Mouse (Mus musculus) megakaryocyte, embryonic 14.5 days (primary cell): ENCODE results near the gene Fbxl17. TPM values are rescaled to one million over a fixed set of nuclear protein-coding genes. Genes with fewer than 3 reads are reported as not detected.

Source experiments
- H3K27me3 ChIP-seq: replicated peaks from 2 replicates; pipeline ENCODE3; 2012; ENCODE audit warnings: inconsistent platforms
- H3K36me3 ChIP-seq: replicated peaks from 2 replicates; pipeline ENCODE3; 2012; ENCODE audit warnings: low read length, inconsistent platforms, mixed read lengths
- H3K4me1 ChIP-seq: 2 replicates; pipeline ENCODE4 v1.6.1; 2012; ENCODE audit warnings: inconsistent platforms
- H3K4me3 ChIP-seq: replicated peaks from 2 replicates; pipeline ENCODE3; 2012; ENCODE audit warnings: moderate library complexity, mild to moderate bottlenecking, inconsistent platforms
- H3K9me3 ChIP-seq: 2 replicates; pipeline ENCODE4 v1.6.1; 2012; ENCODE audit warnings: inconsistent platforms
- FLI1 ChIP-seq: IDR thresholded peaks from 2 replicates; pipeline ENCODE4 v1.6.1; 2012; ENCODE audit warnings: low read length, inconsistent platforms, mixed read lengths
- GATA1 ChIP-seq: IDR thresholded peaks from 3 replicates; pipeline ENCODE4 v1.6.1; 2012; ENCODE audit warnings: mixed read lengths, low read length, inconsistent platforms, borderline replicate concordance
- polyA plus RNA-seq: library from polyadenylated mRNA; stranded (reverse); fragments of >175 nt; gene quantifications from 2 replicates; pipeline ENCODE4 v1.2.3, GENCODE M21; 2012; ENCODE audit warnings: low replicate concordance; ENCODE audit not compliant: insufficient read depth

Fbxl17 gene
- polyA plus RNA-seq, 1 experiment: 9.0 TPM

DNA sequence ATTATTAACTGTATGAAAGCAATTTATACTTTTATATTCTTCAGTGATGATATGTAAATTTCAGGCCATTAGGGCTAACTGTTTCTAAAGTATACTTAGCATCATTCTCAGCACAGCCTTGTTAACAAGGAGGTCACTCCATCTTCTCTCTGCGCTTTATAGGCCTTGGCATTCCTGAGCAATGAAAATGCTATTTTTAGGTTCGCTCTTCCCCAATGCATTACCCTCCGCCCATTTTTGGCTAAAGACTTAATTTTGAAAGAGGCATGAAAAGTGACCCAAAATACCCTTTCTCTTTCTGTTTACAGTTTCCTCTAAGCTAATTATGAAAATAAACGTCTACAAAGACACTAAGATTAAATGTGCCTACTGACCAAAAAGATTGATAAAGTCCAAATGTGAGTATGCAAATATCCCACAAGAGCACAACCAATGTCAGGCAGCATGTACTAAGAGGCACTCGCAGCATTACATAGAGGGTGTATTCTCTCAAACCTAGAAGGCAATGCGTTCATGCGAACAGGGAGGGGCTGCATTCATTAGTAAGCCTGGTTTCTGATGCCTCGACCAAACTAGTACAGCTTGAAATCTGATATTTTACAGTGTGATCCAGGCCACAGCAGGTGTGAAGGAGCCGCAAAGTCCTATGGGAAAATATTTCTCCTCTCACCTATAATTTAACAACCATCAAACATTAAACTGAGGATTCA lies 259.6 kb downstream of the Fbxl17 start:
- peaks cover 12% of the 10 kb centered on the region for H3K36me3 ChIP-seq
- H3K4me1 ChIP-seq: no peaks in the 10 kb centered on the region; the same call in 1 of the 2 replicates
- peaks cover 16% of the 10 kb centered on the region for H3K9me3 ChIP-seq
- H3K27me3 ChIP-seq: no peaks in the 10 kb centered on the region
- TF ChIP-seq FLI1: no peak
- TF ChIP-seq GATA1: no peak
- H3K4me3 ChIP-seq: no peak overlapping the region

DNA sequence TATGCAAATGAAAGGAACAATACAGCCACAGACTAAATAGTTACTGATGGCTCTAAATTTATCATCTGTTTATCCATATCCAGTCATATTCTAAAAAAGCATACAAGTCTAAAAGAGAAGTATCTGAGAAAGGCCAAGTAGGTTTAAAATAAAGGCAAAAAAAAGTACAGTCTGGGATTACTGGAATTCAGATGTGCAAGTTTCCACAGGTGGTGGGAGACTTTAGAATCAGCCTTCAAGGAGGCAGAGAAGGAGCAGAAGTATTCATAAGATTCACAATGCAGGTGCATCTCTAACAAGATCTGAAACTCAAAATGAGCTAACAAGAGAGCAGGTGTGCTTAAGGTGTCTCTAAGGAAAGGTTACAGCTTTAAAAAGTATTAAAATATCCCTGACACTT lies 263.0 kb downstream of the Fbxl17 start:
- TF ChIP-seq FLI1 (no peak), GATA1 (no peak)
- Histone ChIP-seq H3K27me3 (no peaks in the 10 kb centered on the region), H3K9me3 (0 out of 2 replicates have a peak, but pooled peaks cover 2% of the 10 kb centered on the region), H3K4me1 (no peaks in the 10 kb centered on the region), H3K36me3 (no peaks in the 10 kb centered on the region), H3K4me3 (no peak overlapping the region)

DNA sequence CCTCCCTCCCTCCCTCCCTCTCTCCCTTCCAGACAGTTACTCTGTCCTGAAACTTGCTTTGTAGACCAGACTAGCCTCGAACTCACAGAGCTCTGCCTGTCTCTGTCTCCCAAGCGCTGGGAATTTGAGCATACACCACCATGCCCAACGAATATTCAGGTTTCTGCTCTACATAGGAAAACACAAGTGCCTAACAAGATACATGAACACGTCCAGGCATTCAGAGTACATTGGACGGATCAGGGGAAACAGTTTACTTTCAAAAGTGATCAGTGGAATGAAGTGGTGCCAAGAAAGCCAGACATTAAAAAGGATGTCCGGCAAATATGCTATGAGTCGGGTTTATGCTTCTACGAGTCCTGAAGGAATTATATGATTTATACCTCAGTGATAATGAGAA lies 263.6 kb downstream of the Fbxl17 start:
- Histone ChIP-seq H3K4me3 (no peak overlapping the region), H3K4me1 (no peaks in the 10 kb centered on the region), H3K27me3 (no peaks in the 10 kb centered on the region), H3K36me3 (no peaks in the 10 kb centered on the region), H3K9me3 (0 out of 2 replicates have a peak, but pooled peaks cover 2% of the 10 kb centered on the region)
- TF ChIP-seq FLI1 (no peak), GATA1 (no peak)

DNA sequence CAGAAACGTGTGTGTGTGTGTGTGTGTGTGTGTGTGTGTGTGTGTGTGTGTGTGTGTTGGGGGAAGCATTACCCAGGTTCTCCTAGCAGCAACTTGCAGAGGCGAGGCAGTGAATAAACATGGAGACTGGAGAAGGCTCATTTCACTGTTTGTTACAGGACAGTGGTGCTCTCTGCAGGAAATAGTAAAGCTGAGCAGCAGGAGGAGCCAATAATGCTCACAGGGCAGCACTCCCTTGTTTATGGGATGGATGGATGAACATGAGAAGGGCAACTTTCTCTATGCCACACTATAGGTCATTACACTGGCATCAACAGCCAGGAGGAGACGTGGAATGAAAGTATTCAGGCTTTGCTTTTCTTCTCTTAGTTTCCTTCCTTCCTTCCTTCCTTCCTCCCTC lies 264.0 kb downstream of the Fbxl17 start:
- Histone ChIP-seq H3K27me3 (no peaks in the 10 kb centered on the region), H3K4me1 (no peaks in the 10 kb centered on the region), H3K36me3 (no peaks in the 10 kb centered on the region), H3K4me3 (no peak overlapping the region), H3K9me3 (0 out of 2 replicates have a peak, but pooled peaks cover 2% of the 10 kb centered on the region)
- no peak for TF ChIP-seq GATA1
- no peak for TF ChIP-seq FLI1

DNA sequence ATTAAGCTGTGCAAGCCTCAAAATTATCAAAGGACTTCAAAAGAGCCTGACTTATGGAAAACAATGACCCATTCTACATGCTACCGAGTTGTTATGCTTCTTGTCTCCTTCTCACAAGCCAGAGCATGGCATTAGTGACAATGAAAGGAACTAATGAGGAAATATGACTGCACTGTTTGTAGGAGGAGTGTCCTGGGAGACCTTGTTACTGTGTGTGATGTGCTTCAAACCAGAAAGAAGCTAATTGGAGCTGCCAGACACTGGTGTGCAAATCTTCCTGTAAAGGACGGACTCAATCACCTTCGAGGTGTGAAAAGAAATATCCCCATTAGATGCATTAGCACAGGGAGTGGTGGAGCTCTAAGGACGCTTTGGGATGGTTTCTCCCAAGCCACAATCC lies 270.7 kb downstream of the Fbxl17 start:
- TF ChIP-seq GATA1 (no peak), FLI1 (no peak)

DNA sequence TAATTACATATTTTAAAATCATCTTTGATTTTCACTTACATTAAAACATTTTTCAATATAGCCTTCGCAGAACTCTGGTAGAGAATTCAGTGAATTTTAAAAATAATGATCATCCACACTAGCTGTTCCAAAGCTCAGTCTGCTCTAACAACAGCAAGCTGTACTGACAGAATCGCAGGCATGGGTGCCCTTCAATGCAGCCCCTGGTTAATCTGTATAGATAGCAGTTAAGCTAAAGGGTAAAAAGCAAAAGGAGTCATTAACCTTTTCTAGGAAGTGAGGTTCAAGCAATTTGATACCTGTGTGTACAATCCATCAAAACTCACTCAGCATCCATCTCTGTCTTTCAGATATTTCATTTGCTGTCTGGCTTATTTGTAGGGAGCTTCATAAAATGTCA lies 273.4 kb downstream of the Fbxl17 start:
- Histone ChIP-seq H3K4me3 (no peak overlapping the region), H3K36me3 (peaks cover 8% of the 10 kb centered on the region), H3K9me3 (no peaks in the 10 kb centered on the region), H3K27me3 (no peaks in the 10 kb centered on the region), H3K4me1 (peaks cover 8% of the 10 kb centered on the region)
- TF ChIP-seq FLI1 (no peak), GATA1 (no peak)

More for the DNA sequence above, 270.7 kb downstream of the Fbxl17 start:
- no peaks in the 10 kb centered on the region for H3K4me1 ChIP-seq
- no peaks in the 10 kb centered on the region for H3K27me3 ChIP-seq
- H3K4me3 ChIP-seq: no peak overlapping the region
- H3K9me3 ChIP-seq: 0 out of 2 replicates have a peak, but pooled peaks cover 2% of the 10 kb centered on the region
- peaks cover 2% of the 10 kb centered on the region for H3K36me3 ChIP-seq

DNA sequence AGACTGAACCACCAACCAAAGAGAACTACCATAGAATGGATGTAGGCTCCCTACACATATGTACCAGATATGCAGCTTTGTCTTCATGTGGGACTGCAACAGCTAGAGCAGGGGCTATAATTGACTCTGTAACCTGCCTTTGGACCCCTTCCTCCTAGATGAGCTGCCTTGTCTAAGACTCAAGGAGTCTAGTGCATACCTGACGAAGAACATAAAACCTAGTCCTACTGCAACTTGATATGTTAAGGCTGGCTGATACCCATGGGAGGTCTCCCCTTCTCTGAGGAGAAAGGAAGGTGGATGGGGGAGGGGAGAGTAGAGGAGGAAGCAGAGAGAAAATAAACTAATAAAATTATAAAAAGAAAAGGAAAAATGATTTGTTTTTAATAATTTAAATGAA lies 273.9 kb downstream of the Fbxl17 start:
- TF ChIP-seq FLI1 (no peak), GATA1 (no peak)
- no peak overlapping the region for H3K4me3 ChIP-seq
- H3K27me3 ChIP-seq: no peaks in the 10 kb centered on the region
- H3K4me1 ChIP-seq: peaks cover 8% of the 10 kb centered on the region
- H3K9me3 ChIP-seq: no peaks in the 10 kb centered on the region
- peaks cover 8% of the 10 kb centered on the region for H3K36me3 ChIP-seq

DNA sequence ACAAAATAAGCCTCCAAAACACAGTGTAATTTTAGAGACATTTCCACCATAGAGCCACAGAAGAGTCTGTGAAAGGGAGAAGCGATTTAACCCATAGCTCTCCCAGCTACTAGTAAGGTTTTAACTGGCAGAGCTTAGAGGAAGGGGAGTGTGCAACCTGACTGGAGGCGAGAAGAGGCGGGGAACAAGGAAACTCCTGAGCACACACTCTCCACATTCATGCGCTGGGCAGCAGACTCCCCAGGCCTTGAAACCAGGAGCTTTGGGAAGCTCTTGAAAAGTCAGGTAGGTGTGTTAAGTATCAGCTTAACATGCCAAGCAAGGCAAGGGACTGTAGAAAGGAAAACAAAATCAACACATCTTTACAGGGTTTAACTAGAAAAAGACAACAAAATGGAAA lies 276.1 kb downstream of the Fbxl17 start:
- Histone ChIP-seq H3K4me3 (no peak overlapping the region), H3K4me1 (peaks cover 8% of the 10 kb centered on the region), H3K9me3 (no peaks in the 10 kb centered on the region), H3K36me3 (peaks cover 10% of the 10 kb centered on the region), H3K27me3 (no peaks in the 10 kb centered on the region)
- TF ChIP-seq FLI1 (no peak), GATA1 (no peak)

DNA sequence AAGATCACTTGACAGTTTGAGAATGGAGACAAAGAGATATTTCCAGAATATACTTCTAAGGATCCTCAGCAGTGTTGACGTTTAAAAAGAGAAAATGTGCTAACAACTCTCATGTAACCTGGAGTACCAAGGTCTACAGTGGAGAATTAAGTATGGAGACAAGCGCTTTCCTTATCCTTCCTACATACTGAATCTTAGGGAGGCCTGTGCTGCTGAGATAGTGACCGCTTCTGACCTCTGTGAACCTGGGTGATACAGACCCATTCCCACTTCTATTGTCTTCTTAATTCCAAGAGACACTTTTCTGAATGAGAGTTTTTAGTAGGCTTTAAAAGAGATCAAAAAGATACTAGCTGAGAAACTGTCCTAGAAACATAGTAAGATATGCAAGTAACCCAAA lies 278.2 kb downstream of the Fbxl17 start:
- Histone ChIP-seq H3K36me3 (peaks cover 10% of the 10 kb centered on the region), H3K27me3 (no peaks in the 10 kb centered on the region), H3K4me1 (peaks cover 8% of the 10 kb centered on the region), H3K9me3 (no peaks in the 10 kb centered on the region), H3K4me3 (no peak overlapping the region)
- TF ChIP-seq FLI1 (no peak), GATA1 (no peak)

DNA sequence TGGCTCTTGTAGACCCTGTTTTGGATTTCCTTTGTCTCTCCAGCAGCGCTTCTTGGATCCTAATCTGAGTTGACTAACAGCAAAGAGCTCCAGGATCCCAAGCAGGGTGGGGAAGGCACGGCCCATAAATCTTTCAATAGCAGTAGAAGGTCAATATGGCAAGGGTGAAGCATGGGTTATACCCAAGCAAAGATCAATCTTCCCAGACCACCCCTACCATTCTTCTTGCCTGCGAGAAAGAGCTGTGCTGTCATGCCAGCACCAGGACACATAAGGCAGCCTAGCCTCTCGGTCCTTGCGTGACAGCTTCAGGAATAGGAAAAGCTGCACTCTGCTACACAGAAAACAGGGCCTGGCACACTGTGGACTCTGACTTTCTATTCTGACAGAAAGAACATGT lies 279.0 kb downstream of the Fbxl17 start:
- Histone ChIP-seq H3K36me3 (peaks cover 10% of the 10 kb centered on the region), H3K4me1 (peaks cover 8% of the 10 kb centered on the region)
- TF ChIP-seq GATA1 (no peak), FLI1 (no peak)

More for the DNA sequence above, 279.0 kb downstream of the Fbxl17 start:
- Histone ChIP-seq H3K9me3 (peaks cover 6% of the 10 kb centered on the region), H3K4me3 (no peak overlapping the region), H3K27me3 (no peaks in the 10 kb centered on the region)
